Mouse (Mus musculus): ENCODE data around the gene Plce1. TPM values are rescaled to one million over a fixed set of nuclear protein-coding genes. Genes with fewer than 3 reads are reported as not detected.
"Not testable (repeated sequence)": the region's sequence is repeated elsewhere in the genome, so short reads cannot be mapped to it uniquely, and the experiment has no call there.

The Plce1 gene
- total RNA-seq, 2 experiments from 2014 or later: 16.2 to 17.0 TPM

GRCm38 (mm10) chr19:38633306-38633705, 152.4 kb downstream of the Plce1 start:
- DNase-seq: no peak

GRCm38 (mm10) chr19:38639050-38639449, 158.1 kb downstream of the Plce1 start:
- DNase-seq: no peak

GRCm38 (mm10) chr19:38639805-38640204, 158.9 kb downstream of the Plce1 start:
- peak; percentile 63 to 82 for DNase-seq

- DNase-seq: not testable (repeated sequence)
These were observed 161.6 kb downstream of the Plce1 start for GRCm38 (mm10) chr19:38642515-38642914.

GRCm38 (mm10) chr19:38644871-38645595, 164.1 kb downstream of the Plce1 start:
- no peak for DNase-seq

- no peak for DNase-seq
These were observed 177.1 kb downstream of the Plce1 start for GRCm38 (mm10) chr19:38657980-38658379.

GRCm38 (mm10) chr19:38665398-38665797, 184.5 kb downstream of the Plce1 start:
- DNase-seq: no peak

- no peak for DNase-seq
These were observed 191.2 kb downstream of the Plce1 start for GRCm38 (mm10) chr19:38672015-38672600.

GRCm38 (mm10) chr19:38673936-38674335, 193.0 kb downstream of the Plce1 start:
- no peak for DNase-seq

GRCm38 (mm10) chr19:38678655-38679054, 197.7 kb downstream of the Plce1 start:
- DNase-seq: no peak

- DNase-seq: no peak
These were observed 198.6 kb downstream of the Plce1 start for GRCm38 (mm10) chr19:38679520-38679919.

GRCm38 (mm10) chr19:38687326-38687725, 206.4 kb downstream of the Plce1 start:
- DNase-seq: no peak

- no peak for DNase-seq
These were observed 208.0 kb downstream of the Plce1 start for GRCm38 (mm10) chr19:38688741-38689507.

GRCm38 (mm10) chr19:38690276-38690675, 209.4 kb downstream of the Plce1 start:
- DNase-seq: no peak

- no peak for DNase-seq
These were observed 210.6 kb downstream of the Plce1 start for GRCm38 (mm10) chr19:38691533-38691932.

- no peak for DNase-seq
These were observed 212.4 kb downstream of the Plce1 start for GRCm38 (mm10) chr19:38693331-38693730.

- no peak for DNase-seq
These were observed 212.9 kb downstream of the Plce1 start for GRCm38 (mm10) chr19:38693769-38694168.

GRCm38 (mm10) chr19:38701776-38702175, 220.9 kb downstream of the Plce1 start:
- no peak for DNase-seq

GRCm38 (mm10) chr19:38704742-38705141, 223.8 kb downstream of the Plce1 start:
- DNase-seq: no peak

- DNase-seq: no peak
These were observed 224.3 kb downstream of the Plce1 start for GRCm38 (mm10) chr19:38705244-38705643.

- DNase-seq: no peak
These were observed 225.5 kb downstream of the Plce1 start for GRCm38 (mm10) chr19:38706449-38706848.

- DNase-seq: peak; percentile 17 to 74
These were observed 228.5 kb downstream of the Plce1 start for GRCm38 (mm10) chr19:38709376-38709775.

GRCm38 (mm10) chr19:38721808-38722207, 240.9 kb downstream of the Plce1 start:
- no peak for DNase-seq

Data from heart, adult 18-20 months (tissue).